Mouse (Mus musculus) liver, postnatal 0 days (tissue): ENCODE measurements around the gene Ccdc9.

Experiments
- CTCF ChIP-seq: sonication (generic); IDR thresholded peaks from 2 replicates; pipeline ENCODE4 v1.5.1; 2016; ENCODE audit warnings: antibody characterized with exemption, low read depth
- EP300 ChIP-seq: IDR thresholded peaks from 2 replicates; pipeline ENCODE4 v1.6.1; 2016; ENCODE audit warnings: antibody characterized with exemption, low read depth, mild to moderate bottlenecking

- no peak for TF ChIP-seq CTCF
- TF ChIP-seq EP300, result no peak
Measured at GRCm38 (mm10) chr7:16312011-16312671, 25.5 kb upstream of the Ccdc9 start.
